Mouse (Mus musculus): Measurements from ENCODE around the gene Atxn1. TPM values are rescaled to one million over a fixed set of nuclear protein-coding genes. Genes with fewer than 3 reads are reported as not detected.

Atxn1 gene
- 16.8 and 22.6 TPM in 2 replicates for total RNA-seq (2015)
- total RNA-seq (2017), result 7.2 and 13.7 TPM in 2 replicates

- ATAC-seq (replicated peaks; ENCODE audit: poor library complexity), result peak; percentile 57
These were observed at the start of gene Atxn1 for GRCm38 (mm10) chr13:45964853-45965593. Gene Atxn1, minus strand, starts transcription at chr13:45965008.

- ATAC-seq (replicated peaks; ENCODE audit: poor library complexity), result no peak
These were observed 46.4 kb upstream of the Atxn1 start for GRCm38 (mm10) chr13:46011232-46011631.

- ATAC-seq (replicated peaks; ENCODE audit: poor library complexity), result no peak
These were observed 45.3 kb upstream of the Atxn1 start for GRCm38 (mm10) chr13:46010075-46010474.

- ATAC-seq (replicated peaks; ENCODE audit: poor library complexity), result no peak
These were observed 44.2 kb upstream of the Atxn1 start for GRCm38 (mm10) chr13:46008831-46009666.

GRCm38 (mm10) chr13:46006211-46007102 lies 41.6 kb upstream of the Atxn1 start:
- no peak for ATAC-seq (replicated peaks; ENCODE audit: poor library complexity)

- ATAC-seq (replicated peaks; ENCODE audit: poor library complexity), result no peak
These were observed 40.8 kb upstream of the Atxn1 start for GRCm38 (mm10) chr13:46005656-46006055.

GRCm38 (mm10) chr13:46001356-46001755 lies 36.5 kb upstream of the Atxn1 start:
- ATAC-seq (replicated peaks; ENCODE audit: poor library complexity), result no peak

- no peak for ATAC-seq (replicated peaks; ENCODE audit: poor library complexity)
These were observed 28.1 kb upstream of the Atxn1 start for GRCm38 (mm10) chr13:45992953-45993352.

- ATAC-seq (replicated peaks; ENCODE audit: poor library complexity), result no peak
These were observed 25.7 kb upstream of the Atxn1 start for GRCm38 (mm10) chr13:45990486-45990885.

- ATAC-seq (replicated peaks; ENCODE audit: poor library complexity), result no peak
These were observed 14.4 kb upstream of the Atxn1 start for GRCm38 (mm10) chr13:45979246-45979645.

GRCm38 (mm10) chr13:45976894-45977293 lies 12.1 kb upstream of the Atxn1 start:
- peak; percentile 100 for ATAC-seq (replicated peaks; ENCODE audit: poor library complexity)

GRCm38 (mm10) chr13:45974651-45975050 lies 9.8 kb upstream of the Atxn1 start:
- 0 out of 2 replicates have a peak, but pooled peaks have one; percentile 15 for ATAC-seq (replicated peaks; ENCODE audit: poor library complexity)

- ATAC-seq (replicated peaks; ENCODE audit: poor library complexity), result no peak
These were observed 9.2 kb upstream of the Atxn1 start for GRCm38 (mm10) chr13:45973972-45974490.

GRCm38 (mm10) chr13:45970920-45971536 lies 6.2 kb upstream of the Atxn1 start:
- peak; percentile 48; the same call in 1 of the 2 replicates for ATAC-seq (replicated peaks; ENCODE audit: poor library complexity)

- ATAC-seq (replicated peaks; ENCODE audit: poor library complexity), result no peak
These were observed 3.4 kb upstream of the Atxn1 start for GRCm38 (mm10) chr13:45968206-45968605.

- ATAC-seq (replicated peaks; ENCODE audit: poor library complexity), result no peak
These were observed 2.6 kb upstream of the Atxn1 start for GRCm38 (mm10) chr13:45967371-45967770.

GRCm38 (mm10) chr13:45966586-45966985 lies 1.8 kb upstream of the Atxn1 start:
- 0 out of 2 replicates have a peak, but pooled peaks have one; percentile 15 for ATAC-seq (replicated peaks; ENCODE audit: poor library complexity)

- ATAC-seq (replicated peaks; ENCODE audit: poor library complexity), result peak; percentile 3
These were observed 1.0 kb upstream of the Atxn1 start for GRCm38 (mm10) chr13:45965594-45966432.

- no peak for ATAC-seq (replicated peaks; ENCODE audit: poor library complexity)
These were observed 416 bp downstream of the Atxn1 start for GRCm38 (mm10) chr13:45964331-45964852.

All from megakaryocyte progenitor cell, adult 5-6 weeks (primary cell).